Mouse (Mus musculus) 3134 (cell line): Measurements from ENCODE around the gene Rnft2.

Source experiments
- DNase-seq: peaks from one replicate; pipeline ENCODE4 v3.0.0-alpha.2; 2011; ENCODE audit warnings: low spot score; ENCODE audit not compliant: insufficient read length; ENCODE audit errors: extremely low read depth

Gene Rnft2

DNA sequence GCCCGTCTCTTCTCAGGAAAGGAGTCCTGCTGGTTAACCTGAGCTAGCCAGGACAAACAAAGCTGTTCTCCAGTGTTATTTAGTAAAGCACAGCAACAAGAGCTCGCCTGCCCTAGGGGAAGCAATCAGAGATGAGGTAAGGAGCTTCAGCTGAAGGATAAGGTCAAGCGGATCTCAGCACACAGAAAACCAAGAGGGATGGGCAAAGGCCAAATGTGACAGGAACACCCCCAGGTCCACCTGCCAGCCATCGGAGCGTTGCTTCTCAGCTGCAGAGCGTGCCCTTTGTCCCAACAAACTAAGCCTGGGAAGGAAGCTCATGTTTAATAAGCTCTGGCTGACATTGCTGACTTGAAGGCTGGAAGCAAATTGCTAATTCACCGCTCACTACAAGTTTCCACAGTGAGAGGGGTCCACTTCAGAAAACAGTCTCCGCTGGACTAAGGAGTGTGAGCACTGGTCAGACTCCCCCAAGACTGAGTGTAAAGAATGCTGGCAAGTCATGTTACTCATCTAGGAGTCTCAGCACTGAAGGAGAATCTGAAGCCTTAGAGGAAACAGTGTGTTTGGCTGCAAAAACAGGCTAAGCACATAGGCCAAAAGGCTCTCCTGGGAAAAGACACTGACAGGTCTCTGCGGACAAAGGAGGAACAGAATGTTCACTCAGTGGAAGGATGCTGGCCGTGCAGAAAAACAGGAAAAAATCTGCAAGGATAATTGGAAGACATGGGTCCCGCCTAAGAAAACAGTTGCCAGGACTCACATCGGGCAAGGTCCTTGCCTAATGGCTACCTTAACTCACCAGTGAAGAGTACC is 101.5 kb downstream of the Rnft2 start:
- DNase-seq: no peak

DNA sequence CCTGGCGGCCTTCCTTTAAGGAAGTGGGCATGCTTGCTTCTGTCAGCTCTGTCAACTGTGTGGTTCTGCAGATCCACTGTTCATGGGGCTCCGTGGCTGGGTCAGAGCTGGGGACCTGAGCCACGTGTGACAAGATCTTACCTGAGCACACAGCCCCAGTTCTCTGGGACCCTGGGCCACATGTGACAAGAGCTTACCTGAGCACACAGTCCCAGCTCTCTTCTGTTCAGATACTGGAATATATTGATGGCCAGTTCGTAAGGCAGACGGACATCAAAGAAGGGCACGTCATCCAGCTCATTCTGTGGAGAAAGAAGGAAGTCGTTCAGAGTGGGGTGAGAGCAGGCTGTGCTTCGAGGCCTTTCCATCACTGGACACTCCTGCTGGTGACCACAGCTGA is 102.4 kb downstream of the Rnft2 start:
- DNase-seq: no peak
